Mouse (Mus musculus) layer of hippocampus, adult 9-11 months (tissue): Measurements from ENCODE around the gene Hmg20a.
"Not testable (repeated sequence)": the region's sequence is repeated elsewhere in the genome, so short reads cannot be mapped to it uniquely, and the experiment has no call there.

Experiments
- DNase-seq: peaks from one replicate; pipeline ENCODE4 v3.0.0; 2022

The Hmg20a gene

DNA sequence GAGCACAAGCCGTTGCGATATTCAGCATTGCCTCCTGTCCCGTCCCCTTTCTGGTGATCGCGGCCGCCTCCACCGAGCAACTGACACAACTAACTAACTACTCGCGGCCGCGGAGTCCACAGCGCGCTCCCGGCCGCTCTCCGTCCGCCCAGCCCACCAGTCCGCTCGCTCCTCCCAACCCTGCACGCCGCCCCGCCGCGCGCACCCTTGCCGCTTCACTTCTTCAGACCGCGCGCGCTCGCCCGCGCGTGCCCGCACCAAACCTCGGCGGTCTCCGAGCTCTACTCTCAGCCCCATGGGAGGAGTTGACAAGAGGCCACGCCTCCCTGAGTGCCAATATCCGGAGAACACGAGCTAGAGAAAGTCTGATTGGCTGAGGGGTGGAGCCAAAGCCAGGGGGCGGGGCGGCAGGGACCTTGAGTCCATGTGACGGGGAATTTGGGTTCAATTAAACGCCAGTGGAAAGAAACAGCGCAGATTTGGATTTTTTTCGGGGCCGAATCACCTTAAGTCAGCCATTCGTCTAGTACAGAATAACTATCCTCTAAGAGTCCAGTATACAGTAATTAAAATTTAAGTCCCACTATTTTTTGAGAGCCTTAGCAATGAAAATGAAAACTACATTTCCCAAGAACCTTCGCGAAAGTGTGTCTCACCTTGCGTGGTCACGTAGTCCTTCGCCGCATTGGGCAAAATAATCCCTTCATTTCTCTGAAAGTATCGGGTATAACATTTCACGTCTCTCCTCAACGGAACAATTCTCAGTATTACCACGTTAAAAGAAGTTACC, at the start of gene Hmg20a, which contains the start of gene Peak1:
Gene Hmg20a (plus strand): TSS at position 662 of the 790 bp plus-strand sequence.
Gene Peak1 (minus strand): TSS at position 120 of the 790 bp plus-strand sequence.
- peak; percentile 100 for DNase-seq

DNA sequence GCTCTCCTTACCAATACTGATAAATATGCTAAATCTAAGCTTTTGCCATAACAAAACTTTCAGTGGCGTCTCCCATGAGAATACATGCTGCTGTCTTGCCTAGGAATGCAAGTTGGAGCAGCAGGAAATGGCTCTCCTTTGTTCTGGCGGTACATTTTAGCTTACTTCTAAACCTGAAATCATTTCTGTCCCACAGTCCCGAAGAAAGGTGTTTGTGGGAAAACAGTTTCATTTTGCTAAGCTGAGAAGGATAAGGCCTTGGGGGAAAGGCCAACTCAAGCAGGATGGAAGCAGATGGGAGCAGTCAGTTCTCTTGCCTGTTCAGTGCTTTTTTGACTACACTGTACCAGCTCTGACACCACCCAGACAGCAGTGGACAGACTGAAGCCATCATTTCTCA, 49.6 kb upstream of the Hmg20a start:
- no peak for DNase-seq

DNA sequence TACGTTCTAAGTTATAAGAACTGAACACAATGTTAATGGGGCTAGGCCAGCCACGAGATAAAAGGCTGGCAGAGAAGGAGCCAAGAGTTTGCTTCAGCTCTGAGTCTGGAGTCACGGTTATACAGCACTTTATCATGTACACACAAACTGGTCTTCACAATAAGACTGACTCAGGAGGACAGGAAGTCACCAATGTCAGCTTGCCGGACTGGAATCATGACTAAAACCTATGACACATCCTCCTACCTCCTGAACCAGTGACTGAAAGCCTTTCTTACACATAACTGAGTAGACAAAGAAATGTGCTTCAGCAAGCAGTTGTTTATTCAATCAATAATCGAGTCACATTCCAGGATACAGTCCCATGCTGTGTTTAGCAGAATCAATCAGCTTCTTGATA, 47.7 kb upstream of the Hmg20a start:
- DNase-seq, result no peak

- peak; percentile 32 for DNase-seq
Observed at GRCm38 (mm10) chr9:56374401-56374800, 44.0 kb upstream of the Hmg20a start.

- no peak for DNase-seq
Observed at GRCm38 (mm10) chr9:56382786-56383185, 35.6 kb upstream of the Hmg20a start.

GRCm38 (mm10) chr9:56392857-56393256, 25.6 kb upstream of the Hmg20a start:
- DNase-seq, result no peak

DNA sequence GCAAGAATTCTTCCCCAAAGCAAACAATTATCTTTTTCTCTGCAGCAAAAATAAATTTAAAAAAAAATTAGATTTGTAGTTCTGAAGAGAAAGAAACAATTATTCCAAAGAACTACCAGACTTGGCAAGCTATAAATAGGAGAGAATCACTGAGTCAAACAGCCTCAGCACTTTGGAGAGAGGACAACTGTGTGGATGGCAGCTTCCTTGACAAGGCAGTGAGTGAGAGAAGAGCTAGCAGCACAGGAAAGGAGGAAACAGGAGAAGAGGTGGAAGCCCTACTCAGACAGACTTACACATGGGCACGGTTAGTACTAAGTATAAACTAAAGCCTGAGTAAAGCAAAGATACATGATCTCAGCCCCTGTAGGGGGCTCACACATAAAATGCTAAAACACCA, 22.1 kb upstream of the Hmg20a start:
- no peak for DNase-seq

- no peak for DNase-seq
Observed at GRCm38 (mm10) chr9:56404619-56405018, 13.8 kb upstream of the Hmg20a start.

DNA sequence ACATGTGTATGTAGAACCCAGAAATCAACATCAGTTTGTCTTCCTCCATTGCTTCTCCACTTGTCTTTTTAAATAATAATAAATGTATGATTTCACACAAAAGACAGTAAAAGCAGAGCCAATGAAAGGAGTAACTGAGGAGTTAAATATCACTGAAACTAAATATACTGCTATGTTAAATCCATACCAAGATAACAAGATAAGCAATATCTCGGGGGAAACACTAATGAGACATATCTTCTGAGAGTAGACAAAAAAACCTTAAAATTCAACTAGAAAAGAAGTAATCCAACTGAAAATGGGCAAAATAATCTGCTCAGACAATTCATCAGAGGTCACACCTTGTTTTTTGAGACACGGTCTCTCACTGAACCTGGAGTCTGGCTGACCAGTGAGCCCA, 8.5 kb upstream of the Hmg20a start:
- no peak for DNase-seq

- no peak for DNase-seq
Observed at GRCm38 (mm10) chr9:56412716-56413115, 5.7 kb upstream of the Hmg20a start.

- DNase-seq, result no peak
Observed at GRCm38 (mm10) chr9:56414322-56414721, 4.1 kb upstream of the Hmg20a start.

GRCm38 (mm10) chr9:56415393-56415792, 3.0 kb upstream of the Hmg20a start:
- DNase-seq, result no peak

DNA sequence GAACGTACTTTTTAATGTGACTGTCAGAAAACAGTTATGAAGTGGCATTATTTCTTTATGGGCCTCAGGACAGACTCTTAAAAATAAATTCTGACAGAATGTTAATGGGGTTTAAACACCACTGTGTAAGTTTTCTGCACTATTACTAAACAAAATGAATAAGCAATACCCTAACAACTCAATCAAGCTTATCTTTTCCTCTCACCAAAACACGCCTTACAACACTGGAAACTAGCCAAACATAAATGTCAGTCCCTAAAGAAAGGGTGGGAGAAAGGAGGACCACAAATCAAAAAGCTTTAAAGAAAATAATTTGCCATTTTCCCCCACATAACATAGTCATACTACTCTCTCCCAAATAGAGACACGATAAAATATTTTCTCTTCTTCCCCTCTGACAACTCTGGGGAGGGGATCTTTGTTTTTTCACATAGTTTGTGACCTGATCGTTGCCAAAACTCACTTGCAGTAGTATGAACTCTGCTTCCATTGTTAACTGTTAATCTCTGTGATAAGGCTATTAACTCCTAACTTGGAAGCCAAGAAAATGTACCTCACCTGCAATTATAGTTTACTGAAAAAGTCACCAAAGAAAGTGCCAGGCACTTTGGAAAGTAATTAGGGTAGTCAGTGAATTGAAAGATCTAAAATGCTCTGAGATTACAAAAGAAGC, 2.3 kb upstream of the Hmg20a start:
- no peak for DNase-seq

- DNase-seq, result peak; percentile 77
Observed at GRCm38 (mm10) chr9:56417415-56417947, 928 bp upstream of the Hmg20a start.

DNA sequence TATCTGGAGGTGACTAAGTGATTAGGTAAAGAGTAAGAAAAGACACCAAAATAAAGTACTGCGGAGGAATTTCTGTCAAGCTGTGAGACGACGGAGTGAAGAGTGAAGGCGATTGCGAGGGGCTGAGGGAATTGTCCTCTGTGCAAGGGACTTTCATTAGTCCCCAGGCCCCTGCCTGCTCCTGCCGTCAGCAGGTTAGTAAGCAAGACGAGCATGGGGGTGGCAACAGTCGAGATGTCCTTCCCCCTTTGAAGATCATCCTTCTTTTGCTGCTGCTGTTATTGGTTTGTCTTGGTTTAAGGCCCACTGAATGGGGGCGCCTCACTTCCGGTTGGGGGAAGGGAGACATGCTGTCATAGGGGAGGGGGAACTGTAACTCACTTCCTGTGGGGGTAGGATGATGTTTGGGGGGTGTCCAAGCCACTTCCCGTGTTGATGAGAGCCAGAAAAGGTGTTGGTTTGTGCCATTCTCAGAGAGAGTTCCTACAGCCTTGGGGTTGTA, 380 bp downstream of the Hmg20a start:
- peak; percentile 88 for DNase-seq

GRCm38 (mm10) chr9:56420236-56420635, 1.8 kb downstream of the Hmg20a start:
- DNase-seq, result no peak

DNA sequence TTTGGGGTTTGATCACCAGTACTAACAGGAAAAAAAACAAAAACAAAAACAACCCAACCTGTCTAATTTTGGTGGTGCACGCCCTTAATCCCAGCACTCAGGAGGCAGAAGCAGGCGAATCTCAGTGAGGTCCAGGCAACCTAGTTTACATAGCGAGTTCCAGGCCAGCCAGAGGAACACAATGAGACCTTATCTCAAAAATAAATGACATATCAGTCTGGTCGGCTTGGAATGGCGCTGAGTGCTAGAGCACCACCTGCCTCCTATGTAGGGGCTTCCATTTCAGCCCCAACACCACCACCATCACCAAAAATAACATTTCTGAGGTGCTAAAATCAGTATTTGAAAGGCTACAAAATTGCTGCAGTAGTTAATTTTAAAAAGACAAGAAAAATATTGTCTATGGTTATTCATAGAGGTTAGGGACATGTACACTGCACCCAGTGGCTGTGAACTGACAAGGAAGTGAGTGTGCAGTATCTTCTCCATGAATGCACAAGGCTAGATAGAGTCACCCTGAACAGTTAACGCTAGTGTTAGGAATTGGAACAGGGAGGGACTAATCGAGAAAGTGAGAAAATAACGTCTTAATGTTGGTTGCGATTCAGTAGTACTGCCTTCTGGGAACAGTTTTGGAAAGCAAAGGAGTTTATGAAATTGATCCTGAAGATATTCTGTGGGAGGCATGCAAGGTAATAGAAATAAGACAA, 2.6 kb downstream of the Hmg20a start:
- no peak for DNase-seq

DNA sequence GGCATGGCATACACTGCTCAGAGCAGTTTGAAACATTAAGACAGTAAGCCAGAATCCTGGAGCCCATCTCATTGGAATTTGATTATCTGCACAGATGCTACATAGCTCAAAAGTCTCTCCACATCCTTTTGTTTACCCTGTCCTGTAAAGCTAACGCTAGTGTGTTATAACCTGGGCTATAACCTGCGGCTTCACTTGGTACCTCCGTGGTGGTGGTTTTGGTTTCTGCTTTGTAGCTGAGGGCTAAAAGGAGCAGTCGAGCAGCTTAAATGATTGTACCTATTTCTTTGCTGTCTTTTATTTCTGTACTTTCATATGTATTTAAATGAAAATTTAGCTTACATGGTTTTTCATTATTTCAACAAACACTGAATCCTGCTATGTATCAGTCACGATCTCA, 3.6 kb downstream of the Hmg20a start:
- DNase-seq, result no peak

DNA sequence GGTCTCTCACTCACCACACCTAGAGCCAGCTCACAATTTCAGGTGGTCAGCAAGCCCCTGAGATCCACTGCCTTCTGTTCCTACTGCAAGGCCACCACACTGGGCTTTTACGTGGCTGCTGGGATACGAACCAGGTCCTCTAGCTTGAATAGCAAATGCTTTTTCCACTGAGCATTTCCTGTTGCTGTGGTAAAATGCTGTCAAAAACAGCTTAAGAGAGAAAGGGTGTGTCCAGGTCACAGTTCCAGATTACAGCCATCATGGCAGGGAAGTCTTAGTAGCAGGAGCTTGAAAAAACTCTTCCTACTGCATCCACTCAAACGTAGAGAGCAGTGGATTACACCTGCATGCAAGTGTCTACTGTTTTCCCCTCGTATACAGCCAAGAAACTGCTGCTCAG, 6.5 kb downstream of the Hmg20a start:
- no peak for DNase-seq

GRCm38 (mm10) chr9:56435821-56436526, 17.6 kb downstream of the Hmg20a start:
- DNase-seq, result no peak

- not testable (repeated sequence) for DNase-seq
Observed at GRCm38 (mm10) chr9:56437300-56437892, 19.0 kb downstream of the Hmg20a start.

- DNase-seq, result no peak
Observed at GRCm38 (mm10) chr9:56439699-56440098, 21.3 kb downstream of the Hmg20a start.
